Mouse (Mus musculus) inflammation-experienced regulatory T-cells, adult 6 months (primary cell): ENCODE measurements around the gene Srpx2. TPM values are rescaled to one million over a fixed set of nuclear protein-coding genes. Genes with fewer than 3 reads are reported as not detected.

Experiments used
- polyA plus RNA-seq, 3 experiments: library from polyadenylated mRNA; unstranded; fragments of 100-300 nt; shearing (Covaris generic); gene quantifications; one replicate each; pipeline ENCODE4 v1.2.1; 2017

The Srpx2 gene
- polyA plus RNA-seq, 3 experiments from 2014 or later: not detected

Other genes starting within 250 kb of the Srpx2 start
- gene Pcdh19, start 219.4 kb upstream of the Srpx2 start, polyA plus RNA-seq: not detected
- gene Tnmd, start 57.4 kb upstream of the Srpx2 start, polyA plus RNA-seq: not detected
- gene Tspan6, start 10.0 kb upstream of the Srpx2 start, polyA plus RNA-seq: 1 to 10 TPM; 3.0 to 6.7 (median 4.7) TPM
- 1 to 10 TPM in 1 of 3 experiments, under 1 TPM in 1, not detected in 1; 0.85 to 1.6 TPM for gene Sytl4, start 73.4 kb downstream of the Srpx2 start, polyA plus RNA-seq
- gene Cstf2, start 150.8 kb downstream of the Srpx2 start, polyA plus RNA-seq: 10 to 100 TPM; 27.1 to 42.3 (median 27.3) TPM